Mouse (Mus musculus) embryonic facial prominence, embryonic 15.5 days (tissue): ENCODE data around the gene Mybbp1a. TPM values are rescaled to one million over a fixed set of nuclear protein-coding genes. Genes with fewer than 3 reads are reported as not detected.

Source experiments
- ATAC-seq: fragments of 200-750 bp; cut with Nextera tagmentation; 2 replicates; pipeline ENCODE4 v1.8.0; 2017; ENCODE audit warnings: low read depth, moderate TSS enrichment; ENCODE audit not compliant: insufficient number of reproducible peaks, low FRiP score, low TSS enrichment
- H3K27ac ChIP-seq: fragments of 300-500 bp; sonication (generic); replicated peaks from 2 replicates; pipeline ENCODE4 v1.5.1; 2015; ENCODE audit warnings: mild to moderate bottlenecking, inconsistent platforms
- H3K27me3 ChIP-seq: fragments of 300-500 bp; sonication (generic); 2 replicates; pipeline ENCODE4 v1.6.1; 2015; ENCODE audit warnings: inconsistent platforms
- H3K36me3 ChIP-seq: fragments of 300-500 bp; sonication (generic); 2 replicates; pipeline ENCODE4 v1.6.1; 2015; ENCODE audit warnings: mild to moderate bottlenecking, inconsistent platforms
- H3K4me1 ChIP-seq: fragments of 300-500 bp; sonication (generic); 2 replicates; pipeline ENCODE4 v1.6.1; 2015; ENCODE audit warnings: inconsistent platforms
- H3K4me2 ChIP-seq: fragments of 300-500 bp; sonication (generic); replicated peaks from 2 replicates; pipeline ENCODE4 v1.6.1; 2015; ENCODE audit warnings: mild to moderate bottlenecking, inconsistent platforms
- H3K4me3 ChIP-seq: fragments of 300-500 bp; sonication (generic); replicated peaks from 2 replicates; pipeline ENCODE4 v1.5.1; 2015; ENCODE audit warnings: mild to moderate bottlenecking, inconsistent platforms
- H3K9ac ChIP-seq: fragments of 300-500 bp; sonication (generic); 2 replicates; pipeline ENCODE4 v1.6.1; 2015; ENCODE audit warnings: inconsistent platforms
- H3K9me3 ChIP-seq: fragments of 300-500 bp; sonication (generic); replicated peaks from 2 replicates; pipeline ENCODE4 v1.6.1; 2016; ENCODE audit warnings: inconsistent platforms
- WGBS: fragments of 180-500 bp; shearing (Covaris S2); methylation state at CpG from one replicate; pipeline ENCODE4 v1.1.7; 2015; 5-methylcytosine and 5-hydroxymethylcytosine counted together
- polyA plus RNA-seq: library from polyadenylated mRNA; unstranded; fragments of >200 nt; fragmentation: Nextera tagmentation; extraction: Ambion mirVana; gene quantifications from 2 replicates; pipeline ENCODE4 v1.2.1, GENCODE M21; 2015

The Mybbp1a gene
- polyA plus RNA-seq, 1 experiment from 2014 or later, result 123 TPM

DNA sequence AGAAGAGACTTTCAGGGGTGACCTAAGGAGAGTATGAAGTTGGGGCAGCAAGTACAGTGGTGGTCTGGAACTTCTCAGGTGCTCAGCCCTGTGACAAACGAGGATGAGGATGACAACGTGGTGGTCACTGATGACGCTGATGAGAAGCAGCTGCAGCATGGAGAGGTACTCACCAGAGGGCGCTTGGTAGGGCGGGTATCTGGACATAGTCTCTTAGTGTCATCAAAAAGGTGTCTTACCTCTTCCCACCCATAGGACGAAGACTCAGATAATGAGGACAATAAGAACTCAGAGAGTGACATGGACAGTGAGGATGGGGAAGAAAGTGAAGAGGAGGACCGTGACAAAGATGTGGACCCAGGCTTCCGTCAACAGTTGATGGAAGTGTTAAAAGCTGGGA, 6.3 kb downstream of the Mybbp1a start:
- Histone ChIP-seq H3K4me2 (no peak overlapping the region), H3K4me3 (no peak overlapping the region), H3K36me3 (peaks cover 100% of the 10 kb centered on the region), H3K27ac (no peak overlapping the region), H3K4me1 (peaks cover 3% of the 10 kb centered on the region), H3K9ac (no peak overlapping the region), H3K9me3 (no peaks in the 10 kb centered on the region), H3K27me3 (no peaks in the 10 kb centered on the region)
- 82% methylated on average over 8 of the region's 8 CpGs for WGBS
- no peak for ATAC-seq

DNA sequence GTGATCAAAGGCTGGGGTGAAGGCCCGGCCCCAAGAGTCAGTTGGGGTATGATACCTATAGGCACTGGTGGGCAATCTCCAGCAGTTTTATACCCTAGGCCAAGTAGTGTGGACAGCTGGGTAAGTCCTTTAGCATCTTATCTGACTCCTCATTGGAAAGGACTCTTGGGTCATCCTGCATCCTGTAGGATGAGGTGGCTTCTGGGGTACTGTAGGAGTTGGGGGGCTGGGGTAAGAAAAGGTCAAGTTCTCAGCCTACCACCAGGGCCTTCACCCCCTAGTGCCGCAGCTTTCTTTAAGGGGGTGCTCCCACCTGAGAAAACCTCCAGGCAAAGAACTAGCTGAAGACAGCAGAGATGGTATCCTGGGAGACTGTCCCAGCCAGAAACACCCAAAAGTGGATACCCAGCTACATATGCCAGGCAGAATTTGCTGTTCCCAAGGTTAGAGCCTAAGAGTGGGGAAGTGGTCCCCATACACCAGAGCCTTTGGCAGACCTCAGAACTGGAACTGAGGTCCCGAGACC, 11.0 kb downstream of the Mybbp1a start:
- H3K9ac ChIP-seq, result no peak overlapping the region
- H3K27me3 ChIP-seq, result no peaks in the 10 kb centered on the region
- WGBS, result 90% methylated on average over 3 of the region's 3 CpGs
- no peak overlapping the region for H3K4me3 ChIP-seq
- H3K4me1 ChIP-seq, result no peaks in the 10 kb centered on the region
- no peaks in the 10 kb centered on the region for H3K9me3 ChIP-seq
- H3K36me3 ChIP-seq, result peaks cover 57% of the 10 kb centered on the region
- no peak overlapping the region for H3K27ac ChIP-seq
- no peak overlapping the region for H3K4me2 ChIP-seq
- no peak for ATAC-seq

DNA sequence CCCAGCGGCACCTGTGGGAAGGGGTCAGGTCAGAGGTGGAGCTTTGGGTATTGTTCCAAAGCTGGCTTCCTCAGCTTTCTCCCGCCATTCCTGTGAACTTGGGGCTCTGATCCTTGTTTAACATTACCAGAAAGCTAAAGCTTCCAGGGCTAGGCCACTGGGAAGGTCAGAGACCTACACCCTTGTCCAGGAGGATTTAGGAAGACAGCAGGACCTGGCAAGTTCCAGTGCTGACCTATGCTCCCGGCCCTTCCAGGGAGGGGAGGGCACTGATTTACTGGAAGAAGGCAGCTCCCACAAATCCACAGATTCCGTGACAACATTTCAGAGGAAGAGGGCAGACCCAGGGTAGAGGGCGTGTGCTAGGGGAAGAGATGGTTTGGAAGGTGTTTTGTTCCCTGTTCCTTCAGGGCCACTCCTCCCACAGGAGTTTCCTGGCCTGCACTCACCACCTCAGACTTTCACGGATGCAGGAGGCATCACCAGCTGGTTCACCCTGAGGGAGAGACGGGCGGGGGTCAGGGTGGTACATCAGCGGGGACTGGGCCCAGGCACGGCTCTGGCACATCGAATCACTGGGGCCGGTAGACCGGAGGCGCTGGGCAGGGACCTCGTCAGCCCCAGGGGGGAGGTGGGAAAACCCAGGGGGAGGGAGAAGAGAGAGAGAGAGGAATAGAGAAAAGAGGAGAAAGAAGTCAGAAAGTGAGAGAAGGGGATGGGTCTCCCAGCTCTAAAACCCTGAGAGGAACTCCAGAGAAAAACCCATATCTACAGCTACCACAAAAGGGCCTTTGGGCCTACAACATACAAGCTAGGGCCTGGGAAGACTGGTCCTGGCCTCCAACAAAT, 12.2 kb downstream of the Mybbp1a start:
- no peaks in the 10 kb centered on the region for H3K4me1 ChIP-seq
- ATAC-seq, result no peak
- H3K4me2 ChIP-seq, result no peak overlapping the region
- H3K9ac ChIP-seq, result no peak overlapping the region
- no peak overlapping the region for H3K27ac ChIP-seq
- H3K4me3 ChIP-seq, result no peak overlapping the region
- no peaks in the 10 kb centered on the region for H3K27me3 ChIP-seq
- no peaks in the 10 kb centered on the region for H3K9me3 ChIP-seq
- 51% methylated on average over 15 of the region's 15 CpGs for WGBS
- peaks cover 46% of the 10 kb centered on the region for H3K36me3 ChIP-seq

DNA sequence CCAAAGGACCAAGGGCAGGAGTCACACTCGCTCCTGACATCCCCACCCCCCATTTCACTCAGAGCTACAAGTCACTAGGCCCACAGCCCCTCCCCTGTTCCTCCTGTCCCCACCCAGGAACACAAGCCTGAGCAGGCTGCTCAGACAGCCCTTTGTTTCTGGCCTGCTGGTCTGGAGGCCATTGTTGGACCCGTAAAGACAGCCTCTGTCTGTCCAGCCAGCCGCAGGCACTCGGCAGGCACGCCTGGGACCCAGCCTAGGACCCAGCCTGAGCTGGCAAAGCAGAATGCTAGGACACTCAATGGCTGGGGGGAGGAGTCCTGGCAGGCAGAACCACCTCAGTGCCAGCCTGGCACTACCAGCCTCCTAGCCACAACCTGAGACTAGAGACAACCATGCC, 14.5 kb downstream of the Mybbp1a start:
- WGBS, result 55% methylated on average over 5 of the region's 5 CpGs
- H3K4me2 ChIP-seq, result no peak overlapping the region
- no peaks in the 10 kb centered on the region for H3K4me1 ChIP-seq
- no peaks in the 10 kb centered on the region for H3K9me3 ChIP-seq
- no peak overlapping the region for H3K9ac ChIP-seq
- H3K27ac ChIP-seq, result no peak overlapping the region
- H3K27me3 ChIP-seq, result no peaks in the 10 kb centered on the region
- 0 out of 2 replicates have a peak, but pooled peaks have one; percentile 13 for ATAC-seq
- no peak overlapping the region for H3K4me3 ChIP-seq
- peaks cover 22% of the 10 kb centered on the region for H3K36me3 ChIP-seq

DNA sequence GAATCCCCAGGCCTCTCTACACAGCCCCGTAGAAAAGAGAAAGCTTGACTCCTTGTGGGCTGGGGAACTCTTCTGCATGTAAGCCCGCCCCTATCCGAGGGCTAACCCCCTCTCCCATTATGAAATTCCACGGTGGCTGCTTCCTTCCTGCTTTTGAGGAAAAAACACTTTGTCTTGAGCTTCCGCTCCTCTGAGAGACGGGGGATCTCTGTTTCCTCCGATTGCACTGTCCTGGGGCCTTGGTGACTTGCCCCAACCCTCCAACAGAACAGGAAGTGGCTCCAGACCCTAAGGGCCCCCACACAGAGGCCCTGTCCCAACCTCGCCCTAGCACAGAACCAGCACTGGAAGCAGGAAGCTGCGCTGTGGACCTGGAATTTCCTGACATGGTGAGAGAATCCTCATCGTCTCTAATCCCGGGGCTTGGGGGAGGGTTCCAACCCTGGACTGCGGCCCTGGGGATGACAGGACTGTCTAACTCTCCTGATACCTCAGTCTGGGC, 16.9 kb downstream of the Mybbp1a start:
- WGBS, result 38% methylated on average over 12 of the region's 12 CpGs
- Histone ChIP-seq H3K9me3 (no peaks in the 10 kb centered on the region), H3K4me1 (no peaks in the 10 kb centered on the region), H3K9ac (no peak overlapping the region), H3K36me3 (no peaks in the 10 kb centered on the region), H3K4me2 (no peak overlapping the region), H3K27ac (peak overlapping the region; percentile 19; the same call in 1 of the 2 replicates), H3K27me3 (no peaks in the 10 kb centered on the region), H3K4me3 (no peak overlapping the region)
- peak; percentile 45; the same call in 1 of the 2 replicates for ATAC-seq

DNA sequence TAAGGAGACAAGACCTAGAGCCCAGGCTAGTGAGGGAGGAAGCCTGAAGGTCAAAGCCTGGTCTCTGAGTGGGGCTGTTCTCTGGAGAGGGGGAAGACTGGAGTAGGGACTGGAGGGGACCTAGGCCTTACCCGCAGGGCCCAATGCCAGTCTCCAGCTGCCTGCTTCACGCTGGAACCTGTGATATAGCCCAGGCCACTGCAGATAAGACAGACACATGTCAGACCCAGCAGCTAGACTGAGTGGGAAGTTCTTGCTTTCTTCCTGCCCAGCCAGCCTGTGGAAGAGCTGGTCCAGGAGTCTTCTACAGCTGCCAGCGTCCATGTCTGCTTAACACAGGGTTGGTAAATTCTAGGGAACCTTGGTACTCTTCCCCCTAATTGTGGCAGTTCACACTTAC, 17.3 kb downstream of the Mybbp1a start:
- Histone ChIP-seq H3K27me3 (no peaks in the 10 kb centered on the region), H3K4me2 (no peak overlapping the region), H3K4me3 (no peak overlapping the region), H3K9ac (no peak overlapping the region), H3K36me3 (no peaks in the 10 kb centered on the region), H3K4me1 (no peaks in the 10 kb centered on the region), H3K9me3 (no peaks in the 10 kb centered on the region), H3K27ac (peak overlapping the region; percentile 19; the same call in 1 of the 2 replicates)
- ATAC-seq, result no peak
- WGBS, result 74% methylated on average over 3 of the region's 3 CpGs

DNA sequence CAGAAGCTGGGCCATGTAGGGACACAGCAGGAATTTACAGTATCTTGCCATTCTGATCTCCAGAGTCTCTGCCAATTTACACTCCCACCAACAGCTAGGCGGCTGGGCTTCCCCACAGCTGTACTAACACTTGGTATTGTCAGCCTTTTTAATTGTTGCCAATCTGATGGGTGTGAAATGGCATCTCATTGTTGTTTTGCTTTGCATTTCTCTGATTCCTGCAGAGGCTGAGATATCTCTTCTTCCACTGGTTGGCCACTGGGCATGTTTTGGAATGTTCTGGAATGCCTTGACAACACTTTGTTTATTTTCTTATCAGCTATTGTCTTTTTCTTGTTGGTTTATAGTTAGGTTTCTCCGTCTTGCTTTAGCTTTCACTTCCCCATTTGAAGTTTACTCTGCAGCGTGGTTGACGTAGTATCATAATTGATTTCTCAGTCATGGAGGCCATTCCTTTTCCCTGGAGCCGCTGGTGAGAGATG, 20.4 kb downstream of the Mybbp1a start:
- H3K27me3 ChIP-seq, result no peaks in the 10 kb centered on the region
- no peak overlapping the region for H3K9ac ChIP-seq
- no peak overlapping the region for H3K4me3 ChIP-seq
- H3K4me2 ChIP-seq, result no peak overlapping the region
- no peak overlapping the region for H3K27ac ChIP-seq
- no peaks in the 10 kb centered on the region for H3K36me3 ChIP-seq
- no peaks in the 10 kb centered on the region for H3K9me3 ChIP-seq
- ATAC-seq, result no peak
- 48% methylated on average over 5 of the region's 5 CpGs for WGBS
- H3K4me1 ChIP-seq, result peaks cover 10% of the 10 kb centered on the region; the same call in 1 of the 2 replicates

DNA sequence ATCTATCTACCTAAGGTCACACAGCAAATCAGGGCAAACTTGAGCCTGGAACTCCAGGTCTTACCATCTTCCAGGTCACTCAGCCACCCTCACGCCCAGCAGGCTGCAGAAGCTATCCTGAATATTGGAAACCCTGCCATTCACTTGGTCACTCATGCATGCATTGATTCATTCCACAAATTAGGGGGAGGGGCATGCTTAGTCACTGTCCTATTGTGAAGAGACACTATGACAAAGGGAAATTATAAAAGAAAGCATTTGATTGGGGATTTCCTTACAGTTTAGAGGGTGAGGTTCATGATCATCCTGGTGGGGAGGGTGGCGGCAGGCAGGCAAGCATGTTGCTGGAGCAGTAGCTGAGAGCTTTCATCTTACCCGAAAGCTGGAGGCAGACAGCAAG, 23.7 kb downstream of the Mybbp1a start:
- Histone ChIP-seq H3K4me2 (no peak overlapping the region), H3K4me1 (peaks cover 34% of the 10 kb centered on the region), H3K9me3 (no peaks in the 10 kb centered on the region), H3K36me3 (no peaks in the 10 kb centered on the region), H3K9ac (no peak overlapping the region), H3K27me3 (no peaks in the 10 kb centered on the region), H3K27ac (no peak overlapping the region), H3K4me3 (no peak overlapping the region)
- WGBS, result 63% methylated on average over 3 of the region's 3 CpGs
- no peak for ATAC-seq

DNA sequence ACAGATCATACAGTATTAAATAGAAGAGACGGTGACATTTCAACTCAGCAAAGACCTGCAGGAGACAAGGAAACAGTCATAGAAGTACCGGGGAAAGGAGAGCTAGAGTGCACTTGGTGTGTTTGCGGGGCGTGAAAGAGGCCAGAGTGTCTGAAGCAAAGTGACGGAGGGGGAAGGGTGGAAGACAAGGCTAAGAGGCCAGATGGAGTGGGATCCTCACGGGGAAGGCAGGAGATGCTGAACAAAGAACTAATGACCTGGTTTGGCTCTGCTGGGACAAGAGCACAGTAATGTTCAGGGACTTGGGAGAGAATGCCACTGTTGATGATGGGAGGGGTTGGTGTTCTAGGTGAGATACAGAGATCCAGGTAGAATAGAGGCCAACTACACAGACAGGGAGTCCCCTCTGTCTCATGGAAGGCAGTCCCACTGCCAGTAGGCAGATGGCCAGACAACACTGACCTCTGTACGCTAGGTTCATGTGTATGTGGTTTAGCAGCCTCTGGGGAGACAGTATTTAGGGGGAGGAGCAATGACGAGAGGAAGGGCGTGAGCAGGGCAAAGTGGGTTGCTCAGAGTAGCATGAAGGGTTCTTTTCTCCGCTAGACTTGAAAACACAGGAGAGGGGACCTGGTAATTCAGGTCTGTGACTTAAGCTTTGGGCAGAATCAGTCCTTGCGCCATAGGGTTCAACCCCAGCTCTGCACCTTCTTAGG, 25.0 kb downstream of the Mybbp1a start:
- H3K27ac ChIP-seq, result 0 out of 2 replicates have a peak overlapping the region, but pooled peaks have one; percentile 51
- 55% methylated on average over 11 of the region's 11 CpGs for WGBS
- H3K9me3 ChIP-seq, result no peaks in the 10 kb centered on the region
- H3K27me3 ChIP-seq, result no peaks in the 10 kb centered on the region
- no peak for ATAC-seq
- H3K9ac ChIP-seq, result no peak overlapping the region
- H3K4me2 ChIP-seq, result no peak overlapping the region
- H3K4me3 ChIP-seq, result no peak overlapping the region
- no peaks in the 10 kb centered on the region for H3K36me3 ChIP-seq
- peaks cover 40% of the 10 kb centered on the region for H3K4me1 ChIP-seq

DNA sequence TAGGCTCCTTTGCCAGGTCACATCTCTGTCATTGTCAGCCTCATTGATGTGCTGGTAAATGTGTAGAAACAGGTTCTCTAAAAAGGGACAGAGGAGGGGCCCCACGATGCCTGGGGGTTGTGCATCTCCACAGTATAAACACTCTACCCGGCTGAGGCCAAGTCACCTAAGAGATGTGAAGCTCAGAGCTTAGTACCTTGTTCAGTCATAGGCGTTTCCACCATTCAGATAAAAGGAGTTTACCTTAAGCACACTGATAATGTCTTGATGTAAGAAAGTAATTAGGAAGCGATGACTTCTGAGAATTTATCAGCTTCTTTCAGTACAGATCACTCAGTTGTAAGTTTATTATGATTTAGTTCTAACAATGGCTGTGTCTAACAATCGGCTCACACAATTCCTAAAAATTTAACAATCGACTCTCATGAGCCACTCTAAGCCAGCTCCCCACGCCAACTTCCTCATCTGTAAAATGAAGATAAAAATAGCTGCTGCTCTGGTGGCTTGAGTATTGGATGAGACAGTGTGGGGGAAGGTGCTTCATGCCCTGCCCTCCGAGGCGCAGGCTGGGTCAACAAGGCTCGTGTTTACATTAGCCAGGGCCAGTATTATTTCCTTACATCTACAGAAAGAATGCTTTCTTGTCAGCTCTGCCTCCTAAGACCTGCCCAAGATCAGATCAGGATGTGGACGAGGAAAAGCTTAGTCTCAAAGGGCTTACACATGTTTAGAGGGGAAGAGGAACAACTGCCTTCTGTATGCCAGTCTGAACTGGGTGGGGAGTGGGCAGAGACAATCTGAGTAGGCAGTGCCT, 25.7 kb downstream of the Mybbp1a start:
- Histone ChIP-seq H3K4me2 (no peak overlapping the region), H3K36me3 (no peaks in the 10 kb centered on the region), H3K27ac (peak overlapping the region; percentile 51), H3K9me3 (no peaks in the 10 kb centered on the region), H3K4me3 (no peak overlapping the region), H3K27me3 (no peaks in the 10 kb centered on the region), H3K4me1 (peaks cover 40% of the 10 kb centered on the region), H3K9ac (no peak overlapping the region)
- ATAC-seq, result peak; percentile 32; the same call in 1 of the 2 replicates
- 31% methylated on average over 11 of the region's 11 CpGs for WGBS
